Mouse (Mus musculus) embryo, embryonic 10.5 days (tissue): ENCODE data around the gene Hrct1.

ENCODE experiments used
- DNase-seq: peaks from one replicate; pipeline ENCODE4 v3.0.0-alpha.2; 2015; ENCODE audit warnings: low spot score

The Hrct1 gene

GRCm38 (mm10) chr4:43728576-43728954 lies 1.6 kb downstream of the Hrct1 start:
- DNase-seq, result no peak

GRCm38 (mm10) chr4:43729126-43729525 lies 2.1 kb downstream of the Hrct1 start:
- no peak for DNase-seq

- no peak for DNase-seq
Measured at GRCm38 (mm10) chr4:43729794-43730550, 3.0 kb downstream of the Hrct1 start, which contains the start of gene Spaar. Gene Spaar, plus strand, starts transcription at chr4:43730034.

- DNase-seq, result no peak
Measured at GRCm38 (mm10) chr4:43730750-43731297, 3.8 kb downstream of the Hrct1 start.

GRCm38 (mm10) chr4:43732171-43732570 lies 5.2 kb downstream of the Hrct1 start:
- no peak for DNase-seq

- no peak for DNase-seq
Measured at GRCm38 (mm10) chr4:43733186-43733585, 6.2 kb downstream of the Hrct1 start.

- no peak for DNase-seq
Measured at GRCm38 (mm10) chr4:43737144-43737543, 10.2 kb downstream of the Hrct1 start.

DNA sequence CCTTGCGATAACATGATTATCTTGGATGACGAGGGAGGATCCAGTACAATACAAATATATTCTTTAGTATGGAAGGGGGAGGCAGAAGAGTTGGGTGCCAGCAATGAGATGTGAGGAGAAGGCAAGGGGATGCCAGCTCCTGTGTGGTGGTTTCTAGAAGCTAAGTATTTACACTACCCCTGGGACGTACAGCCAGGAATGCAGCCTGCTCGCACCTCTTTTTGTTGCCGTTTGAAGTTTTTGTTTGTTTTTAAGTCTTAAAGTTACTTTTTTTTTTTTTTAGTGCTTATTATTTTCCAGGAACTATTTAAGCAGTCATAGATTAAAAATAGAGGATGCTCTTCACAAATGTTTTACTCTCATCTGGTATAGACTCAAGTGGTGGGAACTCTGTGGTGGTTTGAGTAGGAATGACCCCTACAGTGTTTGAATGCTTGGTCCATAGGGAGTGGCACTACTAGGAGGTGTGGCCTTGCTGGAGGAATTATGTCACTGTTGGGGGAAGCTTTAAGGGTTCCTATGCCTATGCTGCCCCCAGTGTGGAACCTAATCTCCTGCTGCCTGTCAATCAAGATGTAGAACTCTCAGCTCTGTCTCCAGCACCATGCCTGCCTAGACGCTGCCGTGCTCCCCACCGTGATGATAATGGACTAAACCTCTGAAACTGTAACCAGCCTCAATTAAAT lies 12.1 kb downstream of the Hrct1 start:
- no peak for DNase-seq

- no peak for DNase-seq
Measured at GRCm38 (mm10) chr4:43741526-43741925, 14.5 kb downstream of the Hrct1 start.

GRCm38 (mm10) chr4:43742637-43743036 lies 15.6 kb downstream of the Hrct1 start:
- DNase-seq, result no peak

DNA sequence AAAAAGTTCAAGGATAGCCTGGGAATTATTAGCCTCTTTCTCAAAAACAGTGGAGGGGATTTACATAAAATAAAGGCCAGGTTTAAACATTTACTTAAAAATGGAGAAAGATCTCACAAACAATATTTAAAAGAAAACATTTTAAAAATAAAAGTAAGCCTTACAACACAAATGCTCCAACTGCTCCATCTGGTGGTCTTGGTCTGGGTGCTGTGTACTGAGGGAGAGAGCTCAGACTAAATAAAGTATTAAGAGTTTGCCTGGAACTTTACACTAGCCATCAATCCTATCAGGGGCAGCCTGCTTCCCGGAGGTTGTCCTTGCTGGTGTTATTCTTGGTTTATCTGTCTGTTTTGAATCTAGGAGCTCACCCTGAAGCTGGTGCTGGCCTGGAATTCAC lies 16.1 kb downstream of the Hrct1 start:
- no peak for DNase-seq

DNA sequence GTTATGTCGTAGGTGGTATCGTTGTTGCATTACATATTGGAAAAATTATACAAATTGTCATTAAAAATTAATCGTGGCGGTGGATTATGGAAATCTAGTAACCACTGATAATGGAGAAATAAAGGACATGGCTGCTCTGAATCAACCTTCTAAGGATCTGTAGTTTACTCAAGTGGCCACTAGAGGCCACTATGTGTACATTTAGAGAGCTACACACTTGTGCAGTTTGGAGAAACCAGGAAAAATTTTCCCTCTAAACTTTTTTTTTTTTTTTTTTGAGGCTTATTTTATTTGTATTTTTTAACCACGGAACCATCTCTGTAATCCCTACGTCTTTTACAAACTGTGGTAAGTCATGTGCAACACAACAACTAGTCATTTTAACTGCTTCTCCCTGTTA lies 18.2 kb downstream of the Hrct1 start:
- peak; percentile 80 for DNase-seq

GRCm38 (mm10) chr4:43757213-43757612 lies 30.2 kb downstream of the Hrct1 start:
- DNase-seq, result no peak

- peak; percentile 29 for DNase-seq
Measured at GRCm38 (mm10) chr4:43759571-43760418, 32.8 kb downstream of the Hrct1 start.

- DNase-seq, result peak; percentile 62
Measured at GRCm38 (mm10) chr4:43760460-43760859, 33.5 kb downstream of the Hrct1 start.

DNA sequence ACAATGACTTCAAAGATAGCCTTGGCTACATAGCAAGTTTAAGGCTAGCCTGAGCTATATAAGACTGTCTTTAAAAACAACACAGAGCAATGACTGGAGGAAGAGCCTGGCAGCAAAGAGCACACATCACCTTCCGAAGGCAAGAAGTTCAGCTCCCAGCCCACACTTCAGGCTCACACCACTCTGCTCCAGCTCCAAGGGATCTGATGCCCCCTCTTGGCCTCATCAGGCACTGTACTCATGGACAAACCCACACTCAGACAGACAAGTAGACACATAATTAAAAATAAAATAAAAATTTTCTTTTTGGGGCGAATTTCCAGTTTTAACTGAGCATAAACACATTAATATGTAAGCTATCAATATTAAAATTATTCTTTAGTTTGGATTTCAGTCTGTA lies 34.3 kb downstream of the Hrct1 start:
- DNase-seq, result no peak

- DNase-seq, result peak; percentile 83
Measured at GRCm38 (mm10) chr4:43763410-43763809, 36.4 kb downstream of the Hrct1 start.

DNA sequence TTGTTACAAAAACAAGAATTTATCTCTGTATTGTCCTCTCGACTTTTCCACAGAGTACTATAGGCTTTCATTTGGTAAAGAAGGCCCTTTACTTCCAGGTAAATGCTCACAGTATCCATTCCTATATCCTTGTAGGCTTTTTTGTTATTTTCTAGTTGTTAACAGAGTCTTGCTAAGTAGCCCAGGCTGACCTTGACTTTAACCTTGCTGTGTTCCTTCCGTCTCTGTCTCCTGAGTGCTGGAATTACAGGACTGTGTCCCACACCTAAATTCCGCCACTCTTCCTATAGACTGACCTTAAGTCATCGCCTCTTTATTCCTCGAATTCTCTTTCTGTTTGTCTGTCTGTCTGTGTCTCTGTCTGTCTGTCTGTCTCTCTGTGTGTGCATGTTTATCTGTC lies 41.4 kb downstream of the Hrct1 start:
- no peak for DNase-seq

DNA sequence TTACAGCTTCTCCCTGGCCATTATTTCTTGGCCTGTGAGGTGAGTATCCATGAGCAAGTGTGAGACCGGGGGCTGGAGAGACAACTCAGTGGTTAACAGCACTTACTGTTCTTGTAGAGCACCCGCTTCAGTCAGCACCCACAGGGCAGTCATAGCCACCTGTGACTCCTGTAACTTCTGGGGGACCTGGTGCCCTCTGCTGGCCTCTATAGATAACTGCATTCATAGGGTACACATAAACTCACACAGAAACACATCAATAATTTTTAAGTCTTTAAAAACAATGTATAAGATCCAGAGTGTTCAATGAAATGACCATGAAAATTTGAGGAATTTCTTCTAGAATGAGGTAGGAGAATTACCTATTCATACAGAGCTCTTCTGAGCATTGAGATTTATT lies 42.4 kb downstream of the Hrct1 start:
- no peak for DNase-seq

GRCm38 (mm10) chr4:43770909-43771308 lies 43.9 kb downstream of the Hrct1 start, which contains the start of gene Olfr159:
Gene Olfr159, minus strand, starts transcription at chr4:43771009.
- DNase-seq, result no peak

DNA sequence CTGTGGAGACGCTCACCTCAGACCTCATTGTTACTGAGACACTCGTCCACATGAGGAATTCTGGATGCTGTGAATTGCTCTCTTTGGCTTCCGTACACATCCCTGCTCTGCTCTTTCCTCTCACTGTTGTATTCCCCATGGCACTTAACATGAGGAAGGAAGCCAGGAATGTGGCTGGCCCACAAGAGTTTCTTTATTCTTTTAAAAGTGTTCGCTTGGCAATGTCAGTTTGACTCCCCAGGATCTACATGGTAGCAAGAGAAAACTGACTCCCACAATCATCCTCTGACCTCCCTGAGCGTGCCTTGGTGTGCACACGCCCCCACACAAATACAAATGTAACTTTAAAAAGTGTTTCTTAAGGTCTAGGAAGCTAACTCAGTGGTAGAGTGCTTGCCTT lies 44.6 kb downstream of the Hrct1 start:
- DNase-seq, result no peak

- no peak for DNase-seq
Measured at GRCm38 (mm10) chr4:43772304-43772703, 45.3 kb downstream of the Hrct1 start.
